9 mouse cellular contexts compared by ENCODE assay signal in genomic region chr4:148288055-148288549, GRCm38 (mm10). TPM values are rescaled to one million over a fixed set of nuclear protein-coding genes. Genes with fewer than 3 reads are reported as not detected.
DNase-seq lines count a peak whose midpoint lies in the region; ATAC-seq and TF ChIP-seq lines count a peak whose summit lies in the region.
"Had no signal": no experiment of that assay in that cellular context is flagged by ENCODE, and none has a peak within 500 bp of the region (broad histone marks: within the 10 kb centered on the region; RNA-seq: fewer than 3 reads in every experiment).

No protein-coding gene starts in this region.

- H3K27me3 ChIP-seq in hindbrain, postnatal 0 days (ENCODE audit: insufficient read depth, low read length) = no peaks in the 10 kb centered on the region; the same call in 1 of the 2 replicates

- H3K4me2 ChIP-seq in hindbrain, postnatal 0 days (ENCODE audit: low read depth, low read length) = peak overlapping the region; percentile 79

- peaks cover 26% of the 10 kb centered on the region for H3K4me1 ChIP-seq in hindbrain, postnatal 0 days (ENCODE audit: insufficient read depth, low read length)

- H3K9me3 ChIP-seq in hindbrain, postnatal 0 days (ENCODE audit: low read length) = no peaks in the 10 kb centered on the region

- peak overlapping the region; percentile 77 for H3K9ac ChIP-seq in hindbrain, postnatal 0 days (replicated peaks; ENCODE audit: low read length)

- WGBS in hindbrain, postnatal 0 days = 2% methylated on average over 30 of the region's 32 CpGs

- H3K4me3 ChIP-seq in hindbrain, postnatal 0 days (ENCODE audit: low read length) = peak overlapping the region; percentile 59

- H3K27ac ChIP-seq in hindbrain, postnatal 0 days = peak overlapping the region; percentile 72
- H3K27ac ChIP-seq: macrophage had no signal

- peak; percentile 88 for ATAC-seq in hindbrain, postnatal 0 days

- no peaks in the 10 kb centered on the region for H3K36me3 ChIP-seq in hindbrain, postnatal 0 days (ENCODE audit: insufficient read depth, low read length)

- peak; percentile 95 for TF ChIP-seq CTCF in hindbrain, postnatal 0 days (IDR thresholded peaks at IDR 0.05; ENCODE audit: low read depth)

- peak; percentile 92 for DNase-seq in adrenal gland, postnatal 14 days
- peak; percentile 93 for DNase-seq in embryo, embryonic 10.5 days (ENCODE audit: low spot score)
- peak; percentile 73 for DNase-seq in gastrocnemius, postnatal 10 days
- peak; percentile 97 for DNase-seq in hindbrain, postnatal 0 days (ENCODE audit: low spot score)
- peak; percentile 83 for DNase-seq in left cerebral cortex, adult 11 months (ENCODE audit: low spot score)
- peak; percentile 48 for DNase-seq in lung, postnatal 14 days
- DNase-seq in right cerebral cortex, adult 18-20 months = peak; percentile 93
- peak; percentile 23 to 43 for DNase-seq in urinary bladder, postnatal 36 days (ENCODE audit: low spot score in 2 of 2)

RNA-seq across cellular contexts. Expression of gene Disp3, which starts 0.3 kb away (rescaled TPM):
- 0.26 and 0.71 TPM in 2 replicates for total RNA-seq in adrenal gland, postnatal 14 days (2021)
- total RNA-seq in gastrocnemius, postnatal 10 days (2021) = under 1 TPM; 0.07 to 0.29 TPM
- 31.6 and 53.0 TPM in 2 replicates for total RNA-seq in hindbrain, postnatal 0 days (2014; rRNA removed)
- polyA plus RNA-seq in hindbrain, postnatal 0 days (2015; fragmentation: Nextera tagmentation; extraction: Ambion mirVana) = 7.7 and 8.4 TPM in 2 replicates
- polyA plus RNA-seq: macrophage had no signal

Comparison
In these comparisons a context has a peak if more than half of its experiments do, and no peak if none do; other contexts are left out.
1. Peak in every context shown above with its lines: DNase-seq, ATAC-seq, H3K4me3 ChIP-seq and H3K27ac ChIP-seq.
2. DNase-seq: peak in every context shown above with its lines; median percentile 97 in hindbrain, postnatal 0 days; 93 in embryo, embryonic 10.5 days; 93 in right cerebral cortex, adult 18-20 months; 92 in adrenal gland, postnatal 14 days; 83 in left cerebral cortex, adult 11 months; 73 in gastrocnemius, postnatal 10 days; 48 in lung, postnatal 14 days; 33 in urinary bladder, postnatal 36 days.
3. RNA of gene Disp3, which starts 0.3 kb away (total RNA-seq): 31.6 to 53.0 TPM in hindbrain, postnatal 0 days; 0.07 to 0.29 TPM in gastrocnemius, postnatal 10 days and 0.26 to 0.71 TPM in adrenal gland, postnatal 14 days; every median in the first group is over 10 times any median in the second.